Mouse (Mus musculus): Measurements from ENCODE around the gene Tfb1m. TPM values are rescaled to one million over a fixed set of nuclear protein-coding genes. Genes with fewer than 3 reads are reported as not detected.

Tfb1m gene
- polyA plus RNA-seq, 1 experiment from 2014 or later, result 12.4 TPM

DNA sequence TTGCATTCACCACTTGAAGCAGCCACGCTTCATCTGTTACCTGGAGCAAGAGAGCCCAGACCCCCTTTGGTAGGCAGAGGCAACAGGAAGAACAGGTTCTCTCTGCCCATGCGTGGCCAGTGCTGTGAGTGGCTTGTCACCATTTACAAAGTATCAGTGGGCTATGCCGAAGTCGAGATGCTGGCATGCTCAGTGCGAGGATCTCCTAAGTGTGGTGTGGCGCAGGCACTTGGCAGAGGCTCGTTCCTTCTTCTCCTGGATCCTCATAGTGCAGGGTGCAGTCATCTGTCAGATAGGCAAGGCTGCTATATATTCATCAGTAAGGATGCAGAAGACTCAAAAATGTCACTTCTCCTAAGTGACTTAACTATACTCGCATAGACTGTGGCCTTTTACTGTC is 58.1 kb downstream of the Tfb1m start:
- no peaks in the 10 kb centered on the region for H3K27me3 ChIP-seq (ENCODE audit: control insufficient read depth, insufficient read depth, low read depth, low read length)
- no peak overlapping the region for H3K27ac ChIP-seq (ENCODE audit: low read length)
- no peak overlapping the region for H3K9ac ChIP-seq (ENCODE audit: low read length)
- no peak overlapping the region for H3K4me2 ChIP-seq (ENCODE audit: low read depth, low read length)
- no peaks in the 10 kb centered on the region for H3K4me1 ChIP-seq (replicated peaks; ENCODE audit: control insufficient read depth, insufficient read depth, low read length)
- 80% methylated on average over 8 of the region's 8 CpGs for WGBS
- no peak for ATAC-seq (ENCODE audit: low read depth)
- no peaks in the 10 kb centered on the region for H3K36me3 ChIP-seq (ENCODE audit: control insufficient read depth, insufficient read depth, low read length)
- no peak overlapping the region for H3K4me3 ChIP-seq (ENCODE audit: low read length)
- H3K9me3 ChIP-seq (ENCODE audit: control insufficient read depth, low read length), result no peaks in the 10 kb centered on the region

DNA sequence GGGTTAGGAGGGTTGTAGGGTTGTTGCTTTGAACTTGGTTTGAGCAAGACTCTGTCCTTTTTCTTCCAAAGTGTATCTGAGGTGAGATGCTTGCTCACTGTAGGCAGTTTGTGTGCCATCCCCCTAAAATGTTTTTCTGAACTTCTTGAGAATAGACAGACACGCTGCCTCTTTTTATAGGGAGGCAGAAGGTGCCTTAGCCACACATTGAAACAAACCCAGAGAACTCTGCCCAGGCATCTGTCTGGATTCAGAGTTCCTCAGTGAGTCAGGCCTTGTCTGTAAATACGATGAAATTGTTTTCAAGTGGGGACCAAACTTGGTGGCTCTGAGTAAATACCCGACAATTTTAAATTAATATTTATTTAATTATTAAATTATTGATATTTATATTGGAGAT is 59.0 kb downstream of the Tfb1m start:
- no peak overlapping the region for H3K27ac ChIP-seq (ENCODE audit: low read length)
- no peaks in the 10 kb centered on the region for H3K27me3 ChIP-seq (ENCODE audit: control insufficient read depth, insufficient read depth, low read depth, low read length)
- no peak overlapping the region for H3K9ac ChIP-seq (ENCODE audit: low read length)
- ATAC-seq (ENCODE audit: low read depth), result no peak
- H3K9me3 ChIP-seq (ENCODE audit: control insufficient read depth, low read length), result no peaks in the 10 kb centered on the region
- no peaks in the 10 kb centered on the region for H3K36me3 ChIP-seq (ENCODE audit: control insufficient read depth, insufficient read depth, low read length)
- H3K4me2 ChIP-seq (ENCODE audit: low read depth, low read length), result no peak overlapping the region
- H3K4me3 ChIP-seq (ENCODE audit: low read length), result no peak overlapping the region
- H3K4me1 ChIP-seq (replicated peaks; ENCODE audit: control insufficient read depth, insufficient read depth, low read length), result no peaks in the 10 kb centered on the region
- WGBS, result 82% methylated on average over 3 of the region's 3 CpGs

DNA sequence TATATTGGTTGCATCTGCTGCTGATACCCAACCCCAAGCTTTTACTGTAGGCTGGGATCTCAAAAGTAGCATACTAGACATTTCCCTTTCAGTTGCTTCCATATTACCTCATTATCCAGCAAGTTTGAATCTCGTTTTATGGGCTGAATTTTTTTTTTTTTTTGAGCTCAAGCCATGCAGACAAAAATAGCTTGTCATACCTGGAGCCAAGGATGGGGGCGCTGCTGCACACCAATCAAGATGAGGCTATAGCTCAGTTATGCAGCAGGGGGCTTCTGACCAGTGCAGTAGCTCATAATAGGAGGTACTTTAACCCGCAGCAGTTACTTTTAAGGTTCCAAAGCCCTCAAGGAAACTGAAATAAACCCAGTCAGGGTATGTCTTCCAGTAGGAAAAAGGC is 59.5 kb downstream of the Tfb1m start:
- ATAC-seq (ENCODE audit: low read depth), result no peak
- H3K9ac ChIP-seq (ENCODE audit: low read length), result no peak overlapping the region
- no peaks in the 10 kb centered on the region for H3K27me3 ChIP-seq (ENCODE audit: control insufficient read depth, insufficient read depth, low read depth, low read length)
- H3K4me1 ChIP-seq (replicated peaks; ENCODE audit: control insufficient read depth, insufficient read depth, low read length), result no peaks in the 10 kb centered on the region
- 25% methylated on average over 3 of the region's 3 CpGs for WGBS
- no peak overlapping the region for H3K27ac ChIP-seq (ENCODE audit: low read length)
- H3K9me3 ChIP-seq (ENCODE audit: control insufficient read depth, low read length), result no peaks in the 10 kb centered on the region
- H3K4me2 ChIP-seq (ENCODE audit: low read depth, low read length), result no peak overlapping the region
- H3K4me3 ChIP-seq (ENCODE audit: low read length), result no peak overlapping the region
- no peaks in the 10 kb centered on the region for H3K36me3 ChIP-seq (ENCODE audit: control insufficient read depth, insufficient read depth, low read length)

DNA sequence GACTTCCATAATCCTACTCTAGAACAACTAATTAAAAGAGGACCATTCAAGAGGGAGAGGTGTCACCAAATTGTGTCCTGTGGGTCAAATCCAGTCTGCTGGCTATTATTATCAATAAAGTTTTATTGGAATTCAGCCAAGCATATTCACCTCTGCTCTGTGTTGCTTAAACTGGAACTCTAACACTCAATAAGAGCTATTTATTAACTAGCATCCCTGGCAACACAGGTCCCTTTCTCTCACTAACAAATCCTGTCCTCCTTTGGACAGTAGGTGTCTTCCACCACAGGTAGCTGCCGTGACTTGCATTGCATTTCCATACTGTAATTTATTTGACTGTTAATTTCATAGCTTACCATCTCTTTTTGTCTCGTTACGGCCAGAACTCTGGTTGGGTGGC is 61.5 kb downstream of the Tfb1m start:
- WGBS, result 89% methylated on average over 3 of the region's 3 CpGs
- no peak for ATAC-seq (ENCODE audit: low read depth)
- Histone ChIP-seq H3K27me3 (ENCODE audit: control insufficient read depth, insufficient read depth, low read depth, low read length) (no peaks in the 10 kb centered on the region), H3K9ac (ENCODE audit: low read length) (no peak overlapping the region), H3K4me2 (ENCODE audit: low read depth, low read length) (no peak overlapping the region), H3K36me3 (ENCODE audit: control insufficient read depth, insufficient read depth, low read length) (no peaks in the 10 kb centered on the region), H3K4me1 (replicated peaks; ENCODE audit: control insufficient read depth, insufficient read depth, low read length) (no peaks in the 10 kb centered on the region), H3K4me3 (ENCODE audit: low read length) (no peak overlapping the region), H3K9me3 (ENCODE audit: control insufficient read depth, low read length) (no peaks in the 10 kb centered on the region), H3K27ac (ENCODE audit: low read length) (no peak overlapping the region)

DNA sequence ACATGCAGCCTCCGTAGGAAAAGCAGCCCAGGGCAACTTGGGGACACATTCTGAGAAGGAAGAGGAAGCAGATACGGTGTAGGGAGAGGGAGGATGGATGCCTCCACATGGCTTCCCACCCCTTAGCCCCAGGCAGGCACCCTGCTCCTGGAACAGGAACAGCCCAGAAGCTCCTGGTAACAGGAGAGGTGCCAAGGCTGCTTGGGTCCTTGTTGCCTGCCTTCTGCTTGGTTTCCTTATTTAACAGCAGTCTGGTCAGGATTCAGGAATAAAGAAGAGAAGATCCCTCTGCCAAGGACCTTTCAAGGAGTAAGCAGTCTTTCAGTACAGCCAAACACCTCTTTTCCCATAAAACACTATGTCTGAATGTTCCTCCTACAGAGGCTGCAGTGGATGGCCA is 62.0 kb downstream of the Tfb1m start:
- WGBS, result 57% methylated on average over 2 of the region's 2 CpGs
- H3K27ac ChIP-seq (ENCODE audit: low read length), result no peak overlapping the region
- no peaks in the 10 kb centered on the region for H3K9me3 ChIP-seq (ENCODE audit: control insufficient read depth, low read length)
- no peaks in the 10 kb centered on the region for H3K27me3 ChIP-seq (ENCODE audit: control insufficient read depth, insufficient read depth, low read depth, low read length)
- H3K4me2 ChIP-seq (ENCODE audit: low read depth, low read length), result no peak overlapping the region
- H3K36me3 ChIP-seq (ENCODE audit: control insufficient read depth, insufficient read depth, low read length), result no peaks in the 10 kb centered on the region
- no peaks in the 10 kb centered on the region for H3K4me1 ChIP-seq (replicated peaks; ENCODE audit: control insufficient read depth, insufficient read depth, low read length)
- ATAC-seq (ENCODE audit: low read depth), result no peak
- H3K9ac ChIP-seq (ENCODE audit: low read length), result no peak overlapping the region
- H3K4me3 ChIP-seq (ENCODE audit: low read length), result no peak overlapping the region

DNA sequence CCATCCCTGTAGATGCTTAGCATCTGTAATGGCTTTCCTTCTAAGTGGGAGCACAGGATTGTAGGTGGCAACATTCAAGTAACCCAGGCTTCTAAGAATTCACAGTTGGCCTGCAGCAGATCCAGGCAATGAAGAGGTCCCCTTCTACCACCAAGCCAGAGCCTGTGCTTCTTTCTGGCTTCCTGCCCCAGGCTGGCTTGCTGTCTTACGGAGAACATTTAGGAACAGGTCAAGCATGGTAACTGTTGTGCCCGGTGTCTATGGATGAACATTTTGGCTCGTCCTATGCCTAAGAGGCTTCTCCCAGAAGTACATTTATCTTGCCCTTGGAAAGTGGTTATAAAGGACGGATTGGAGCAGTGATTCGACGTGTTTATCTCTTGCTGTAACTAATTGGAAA is 65.9 kb downstream of the Tfb1m start:
- ATAC-seq (ENCODE audit: low read depth), result no peak
- no peaks in the 10 kb centered on the region for H3K9me3 ChIP-seq (ENCODE audit: control insufficient read depth, low read length)
- WGBS, result 65% methylated on average over 6 of the region's 6 CpGs
- H3K4me1 ChIP-seq (replicated peaks; ENCODE audit: control insufficient read depth, insufficient read depth, low read length), result no peaks in the 10 kb centered on the region
- H3K4me2 ChIP-seq (ENCODE audit: low read depth, low read length), result no peak overlapping the region
- no peak overlapping the region for H3K4me3 ChIP-seq (ENCODE audit: low read length)
- no peaks in the 10 kb centered on the region for H3K36me3 ChIP-seq (ENCODE audit: control insufficient read depth, insufficient read depth, low read length)
- H3K27ac ChIP-seq (ENCODE audit: low read length), result no peak overlapping the region
- H3K27me3 ChIP-seq (ENCODE audit: control insufficient read depth, insufficient read depth, low read depth, low read length), result no peaks in the 10 kb centered on the region
- no peak overlapping the region for H3K9ac ChIP-seq (ENCODE audit: low read length)

DNA sequence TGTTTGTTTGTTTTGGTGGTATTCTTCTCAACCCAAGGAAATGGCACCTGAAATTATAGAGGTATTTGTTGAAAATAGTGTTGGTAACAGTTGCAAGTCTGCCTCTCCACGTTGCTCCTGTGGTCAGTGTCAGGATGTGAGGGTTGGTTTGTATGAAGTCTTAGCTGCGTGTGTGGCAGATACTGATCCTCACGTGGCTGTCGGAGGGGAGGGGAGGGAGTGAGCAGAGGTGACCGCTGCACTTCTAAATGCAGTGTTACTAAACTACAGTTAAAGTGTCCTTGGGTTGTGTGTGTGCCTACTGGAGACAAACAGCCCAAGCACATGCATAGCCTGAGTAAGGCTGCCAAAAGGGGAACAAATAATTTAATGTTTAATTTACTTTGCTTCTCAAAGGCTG is 66.5 kb downstream of the Tfb1m start:
- WGBS, result 45% methylated on average over 5 of the region's 5 CpGs
- ATAC-seq (ENCODE audit: low read depth), result no peak
- no peaks in the 10 kb centered on the region for H3K4me1 ChIP-seq (replicated peaks; ENCODE audit: control insufficient read depth, insufficient read depth, low read length)
- H3K4me2 ChIP-seq (ENCODE audit: low read depth, low read length), result no peak overlapping the region
- no peak overlapping the region for H3K27ac ChIP-seq (ENCODE audit: low read length)
- H3K9me3 ChIP-seq (ENCODE audit: control insufficient read depth, low read length), result no peaks in the 10 kb centered on the region
- H3K4me3 ChIP-seq (ENCODE audit: low read length), result no peak overlapping the region
- no peaks in the 10 kb centered on the region for H3K36me3 ChIP-seq (ENCODE audit: control insufficient read depth, insufficient read depth, low read length)
- no peaks in the 10 kb centered on the region for H3K27me3 ChIP-seq (ENCODE audit: control insufficient read depth, insufficient read depth, low read depth, low read length)
- no peak overlapping the region for H3K9ac ChIP-seq (ENCODE audit: low read length)

DNA sequence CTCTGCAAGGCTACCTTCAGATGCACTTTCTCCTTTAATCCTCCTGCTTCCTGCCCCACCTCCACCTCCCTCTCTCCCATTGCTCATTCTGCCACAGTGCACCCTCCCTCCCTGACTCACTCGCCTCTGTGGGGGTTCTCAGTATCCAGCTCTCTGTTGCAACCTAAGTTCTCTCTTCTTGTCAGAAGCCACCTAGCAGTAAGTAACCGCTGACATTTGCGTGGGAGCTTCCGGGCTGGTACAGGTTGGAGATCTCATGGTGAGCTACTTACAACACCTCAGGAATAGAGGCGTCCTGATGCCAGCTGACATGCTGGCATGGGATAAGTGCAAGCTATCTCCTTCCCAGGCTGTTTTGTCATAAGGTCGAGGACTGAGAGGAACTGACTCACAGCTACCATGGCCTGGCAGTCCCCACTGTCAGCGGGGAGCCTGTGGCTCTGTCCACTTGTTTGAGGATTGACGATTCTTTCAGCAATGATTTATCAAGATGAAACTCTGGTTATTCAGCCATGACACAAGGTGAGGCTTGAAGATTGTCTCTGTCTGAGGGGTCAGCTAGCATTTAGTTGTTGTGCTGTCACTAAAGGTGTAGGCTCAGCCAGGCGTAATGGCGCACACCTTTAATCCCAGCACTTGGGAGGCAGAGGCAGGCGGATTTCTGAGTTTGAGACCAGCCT is 67.2 kb downstream of the Tfb1m start:
- WGBS, result 77% methylated on average over 11 of the region's 11 CpGs
- no peak for ATAC-seq (ENCODE audit: low read depth)

DNA sequence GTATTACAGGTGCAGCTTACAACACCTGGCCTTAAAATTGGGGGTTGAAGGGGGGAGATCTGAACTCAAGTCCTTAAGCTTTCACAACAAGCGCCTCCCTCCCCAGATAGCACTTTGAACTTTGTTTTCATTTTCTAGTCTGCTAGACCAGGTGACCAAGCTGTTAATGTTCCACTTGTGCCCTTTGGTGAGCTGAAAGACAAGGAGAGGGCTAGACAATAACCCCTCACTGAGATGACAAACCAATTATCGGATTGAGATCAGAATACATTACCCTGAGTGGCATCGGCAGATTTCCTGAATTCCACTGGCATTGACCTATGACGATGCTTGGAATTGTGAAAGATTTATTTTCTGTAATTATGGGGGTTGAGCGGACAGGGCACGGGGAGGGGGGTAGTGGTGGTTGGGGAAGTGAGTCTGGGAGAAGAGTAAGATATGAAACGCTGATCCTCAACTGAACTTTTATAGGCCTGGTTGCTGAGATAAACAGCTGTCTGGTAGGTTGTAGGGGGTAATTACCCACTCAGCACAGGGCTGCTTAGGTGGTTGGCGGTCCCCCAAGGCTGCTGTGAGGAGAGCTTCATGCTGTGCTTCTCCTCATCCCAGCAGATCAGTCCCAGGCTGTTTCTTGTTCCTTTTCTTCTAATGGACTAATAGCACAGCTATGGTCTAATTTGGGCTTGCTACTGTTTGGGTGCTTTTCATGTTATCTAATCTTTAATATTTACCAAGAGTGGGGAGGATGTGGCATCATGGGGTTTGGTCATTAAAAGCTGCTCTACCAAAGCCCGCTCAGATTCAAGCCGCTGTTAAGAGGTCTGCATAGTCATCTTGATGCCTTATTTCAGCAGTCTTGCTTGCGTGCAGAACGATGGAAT is 69.6 kb downstream of the Tfb1m start:
- H3K4me3 ChIP-seq (ENCODE audit: low read length), result no peak overlapping the region
- H3K4me2 ChIP-seq (ENCODE audit: low read depth, low read length), result no peak overlapping the region
- WGBS, result 71% methylated on average over 12 of the region's 12 CpGs
- H3K27me3 ChIP-seq (ENCODE audit: control insufficient read depth, insufficient read depth, low read depth, low read length), result no peaks in the 10 kb centered on the region
- H3K36me3 ChIP-seq (ENCODE audit: control insufficient read depth, insufficient read depth, low read length), result no peaks in the 10 kb centered on the region
- H3K27ac ChIP-seq (ENCODE audit: low read length), result no peak overlapping the region
- H3K4me1 ChIP-seq (replicated peaks; ENCODE audit: control insufficient read depth, insufficient read depth, low read length), result no peaks in the 10 kb centered on the region
- no peak overlapping the region for H3K9ac ChIP-seq (ENCODE audit: low read length)
- H3K9me3 ChIP-seq (ENCODE audit: control insufficient read depth, low read length), result no peaks in the 10 kb centered on the region
- no peak for ATAC-seq (ENCODE audit: low read depth)

More for the DNA sequence above, 67.2 kb downstream of the Tfb1m start:
- H3K9ac ChIP-seq (ENCODE audit: low read length), result no peak overlapping the region
- H3K9me3 ChIP-seq (ENCODE audit: control insufficient read depth, low read length), result no peaks in the 10 kb centered on the region
- H3K27ac ChIP-seq (ENCODE audit: low read length), result no peak overlapping the region
- H3K4me2 ChIP-seq (ENCODE audit: low read depth, low read length), result no peak overlapping the region
- H3K4me3 ChIP-seq (ENCODE audit: low read length), result no peak overlapping the region
- no peaks in the 10 kb centered on the region for H3K4me1 ChIP-seq (replicated peaks; ENCODE audit: control insufficient read depth, insufficient read depth, low read length)
- no peaks in the 10 kb centered on the region for H3K27me3 ChIP-seq (ENCODE audit: control insufficient read depth, insufficient read depth, low read depth, low read length)
- H3K36me3 ChIP-seq (ENCODE audit: control insufficient read depth, insufficient read depth, low read length), result no peaks in the 10 kb centered on the region
